Mouse (Mus musculus): ENCODE results near the gene Gpr146.
"Not testable (repeated sequence)": the region's sequence is repeated elsewhere in the genome, so short reads cannot be mapped to it uniquely, and the experiment has no call there.

Gpr146 gene

GRCm38 (mm10) chr5:139377468-139378270, at the start of gene Gpr146:
Gpr146 (plus strand) TSS chr5:139377697.
- DNase-seq (ENCODE audit: low spot score) = no peak

- no peak for DNase-seq (ENCODE audit: low spot score)
Observed at GRCm38 (mm10) chr5:139330766-139331165, 46.7 kb upstream of the Gpr146 start.

- peak; percentile 77 for DNase-seq (ENCODE audit: low spot score)
Observed at GRCm38 (mm10) chr5:139331742-139332141, 45.8 kb upstream of the Gpr146 start.

GRCm38 (mm10) chr5:139332590-139333272, 44.8 kb upstream of the Gpr146 start:
- DNase-seq (ENCODE audit: low spot score) = no peak

GRCm38 (mm10) chr5:139333301-139334013, 44.0 kb upstream of the Gpr146 start:
- DNase-seq (ENCODE audit: low spot score) = no peak

- DNase-seq (ENCODE audit: low spot score) = not testable (repeated sequence)
Observed at GRCm38 (mm10) chr5:139334394-139334793, 43.1 kb upstream of the Gpr146 start.

GRCm38 (mm10) chr5:139335634-139336033, 41.9 kb upstream of the Gpr146 start:
- no peak for DNase-seq (ENCODE audit: low spot score)

GRCm38 (mm10) chr5:139337826-139338370, 39.6 kb upstream of the Gpr146 start:
- no peak for DNase-seq (ENCODE audit: low spot score)

- DNase-seq (ENCODE audit: low spot score) = peak; percentile 73
Observed at GRCm38 (mm10) chr5:139338403-139338802, 39.1 kb upstream of the Gpr146 start.

- DNase-seq (ENCODE audit: low spot score) = no peak
Observed at GRCm38 (mm10) chr5:139338891-139339290, 38.6 kb upstream of the Gpr146 start.

GRCm38 (mm10) chr5:139344021-139344686, 33.3 kb upstream of the Gpr146 start:
- DNase-seq (ENCODE audit: low spot score) = peak; percentile 72

GRCm38 (mm10) chr5:139344687-139345363, 32.7 kb upstream of the Gpr146 start:
- DNase-seq (ENCODE audit: low spot score) = peak; percentile 96

- no peak for DNase-seq (ENCODE audit: low spot score)
Observed at GRCm38 (mm10) chr5:139345364-139345714, 32.2 kb upstream of the Gpr146 start.

- DNase-seq (ENCODE audit: low spot score) = peak; percentile 60
Observed at GRCm38 (mm10) chr5:139347225-139347624, 30.3 kb upstream of the Gpr146 start.

GRCm38 (mm10) chr5:139349713-139350112, 27.8 kb upstream of the Gpr146 start:
- no peak for DNase-seq (ENCODE audit: low spot score)

- DNase-seq (ENCODE audit: low spot score) = no peak
Observed at GRCm38 (mm10) chr5:139351134-139351533, 26.4 kb upstream of the Gpr146 start, which contains the start of gene Cox19. Cox19 (minus strand) TSS chr5:139351418.

- no peak for DNase-seq (ENCODE audit: low spot score)
Observed at GRCm38 (mm10) chr5:139351628-139352027, 25.9 kb upstream of the Gpr146 start.

GRCm38 (mm10) chr5:139352317-139352716, 25.2 kb upstream of the Gpr146 start, which contains the start of gene Cyp2w1:
Cyp2w1 (plus strand) TSS chr5:139352617.
- no peak for DNase-seq (ENCODE audit: low spot score)

- DNase-seq (ENCODE audit: low spot score) = no peak
Observed at GRCm38 (mm10) chr5:139353496-139353895, 24.0 kb upstream of the Gpr146 start.

- no peak for DNase-seq (ENCODE audit: low spot score)
Observed at GRCm38 (mm10) chr5:139353946-139354345, 23.6 kb upstream of the Gpr146 start.

- peak; percentile 71 for DNase-seq (ENCODE audit: low spot score)
Observed at GRCm38 (mm10) chr5:139355235-139355772, 22.2 kb upstream of the Gpr146 start.
